Mouse (Mus musculus) liver, adult 2 months (tissue): ENCODE data around the gene Mthfd1. TPM values are rescaled to one million over a fixed set of nuclear protein-coding genes. Genes with fewer than 3 reads are reported as not detected.

Source experiments
- DNase-seq: peaks from one replicate; pipeline ENCODE4 v3.0.0-alpha.2; 2011; ENCODE audit warnings: low read depth, low spot score; ENCODE audit errors: extremely low read depth
- H3K27ac ChIP-seq: fragments of 200-500 bp; replicated peaks from 2 replicates; pipeline ENCODE4 v1.5.1; 2012; ENCODE audit warnings: low read depth, mild to moderate bottlenecking, control low read depth, inconsistent platforms, low read length; ENCODE audit not compliant: insufficient read depth
- H3K27me3 ChIP-seq: fragments of 200-500 bp; 2 replicates; pipeline ENCODE4 v1.6.1; 2012; ENCODE audit warnings: mild to moderate bottlenecking, moderate library complexity, low read length, inconsistent platforms; ENCODE audit not compliant: control insufficient read depth, insufficient read depth
- H3K36me3 ChIP-seq: fragments of 200-500 bp; 2 replicates; pipeline ENCODE4 v1.6.1; 2012; ENCODE audit warnings: low read length, inconsistent platforms; ENCODE audit not compliant: control insufficient read depth, insufficient read depth
- H3K4me1 ChIP-seq: fragments of 200-500 bp; 2 replicates; pipeline ENCODE4 v1.6.1; 2011; ENCODE audit warnings: low read length; ENCODE audit not compliant: control insufficient read depth, insufficient read depth
- H3K4me3 ChIP-seq: fragments of 200-500 bp; 2 replicates; pipeline ENCODE4 v1.5.1; 2011; ENCODE audit warnings: low read depth, mild to moderate bottlenecking, control low read depth, low read length, moderate library complexity; ENCODE audit not compliant: insufficient read depth
- H3K79me2 ChIP-seq: fragments of 200-500 bp; 2 replicates; pipeline ENCODE4 v1.6.1; 2012; ENCODE audit warnings: inconsistent platforms, mild to moderate bottlenecking, low read length, moderate library complexity; ENCODE audit not compliant: control insufficient read depth, insufficient read depth
- H3K9ac ChIP-seq: fragments of 200-500 bp; 2 replicates; pipeline ENCODE4 v1.6.1; 2012; ENCODE audit warnings: low read depth, mild to moderate bottlenecking, control low read depth, inconsistent platforms, low read length
- CTCF ChIP-seq: fragments of 200-500 bp; IDR thresholded peaks from 2 replicates; pipeline ENCODE4 v1.5.1; 2011; ENCODE audit warnings: low read depth, low read length, control low read depth
- POLR2A ChIP-seq: fragments of 200-500 bp; IDR thresholded peaks from 2 replicates; pipeline ENCODE4 v1.6.1; 2011; ENCODE audit warnings: low read length, control low read depth; ENCODE audit not compliant: insufficient read depth; ENCODE audit errors: extremely low read depth
- WGBS: fragments of 180-500 bp; shearing (Covaris S2); methylation state at CpG from one replicate; pipeline ENCODE4 v1.1.7; 2018; 5-methylcytosine and 5-hydroxymethylcytosine counted together
- polyA plus RNA-seq: library from polyadenylated mRNA; depleted of rRNA; stranded (reverse); fragments of >200 nt; gene quantifications from 2 replicates; pipeline ENCODE4 v1.2.3, GENCODE M21; 2012
- total RNA-seq: library from RNA; depleted of rRNA; stranded (reverse); fragments of >200 nt; gene quantifications from 2 replicates; pipeline ENCODE4 v1.2.3, GENCODE M21; 2014

Mthfd1 gene
- total and polyA plus RNA-seq, 2 experiments: 112 to 188 TPM

GRCm38 (mm10) chr12:76282532-76283173 is 27.6 kb downstream of the Mthfd1 start:
- Histone ChIP-seq H3K4me1 (peaks cover 21% of the 10 kb centered on the region), H3K9ac (no peak overlapping the region), H3K27me3 (no peaks in the 10 kb centered on the region), H3K79me2 (peaks cover 3% of the 10 kb centered on the region; the same call in 1 of the 2 replicates), H3K36me3 (peaks cover 50% of the 10 kb centered on the region), H3K4me3 (no peak overlapping the region), H3K27ac (peak overlapping the region; percentile 7; the same call in 1 of the 2 replicates)
- TF ChIP-seq CTCF: no peak
- no peak for TF ChIP-seq POLR2A
- no peak for DNase-seq
- 72% methylated on average over 17 of the region's 17 CpGs for WGBS

- Histone ChIP-seq H3K36me3 (peaks cover 54% of the 10 kb centered on the region), H3K79me2 (peaks cover 3% of the 10 kb centered on the region; the same call in 1 of the 2 replicates), H3K4me3 (no peak overlapping the region), H3K27me3 (no peaks in the 10 kb centered on the region), H3K27ac (no peak overlapping the region), H3K9ac (no peak overlapping the region), H3K4me1 (peaks cover 23% of the 10 kb centered on the region)
- DNase-seq: no peak
- TF ChIP-seq POLR2A (no peak), CTCF (no peak)
- WGBS: 95% methylated on average over 6 of the region's 6 CpGs
These were observed 30.3 kb downstream of the Mthfd1 start for GRCm38 (mm10) chr12:76285418-76285817.

GRCm38 (mm10) chr12:76287986-76288385 is 32.9 kb downstream of the Mthfd1 start:
- 85% methylated on average over 8 of the region's 8 CpGs for WGBS
- no peak overlapping the region for H3K4me3 ChIP-seq
- H3K9ac ChIP-seq: no peak overlapping the region
- DNase-seq: no peak
- H3K27ac ChIP-seq: no peak overlapping the region
- no peaks in the 10 kb centered on the region for H3K27me3 ChIP-seq
- H3K4me1 ChIP-seq: peaks cover 4% of the 10 kb centered on the region
- peaks cover 68% of the 10 kb centered on the region for H3K36me3 ChIP-seq
- H3K79me2 ChIP-seq: no peaks in the 10 kb centered on the region; the same call in 1 of the 2 replicates
- TF ChIP-seq POLR2A (no peak), CTCF (no peak)

GRCm38 (mm10) chr12:76288494-76288893 is 33.4 kb downstream of the Mthfd1 start:
- WGBS: 29% methylated on average over 5 of the region's 5 CpGs
- DNase-seq: peak; percentile 47
- no peak overlapping the region for H3K9ac ChIP-seq
- peaks cover 4% of the 10 kb centered on the region for H3K4me1 ChIP-seq
- TF ChIP-seq POLR2A (no peak), CTCF (no peak)
- peak overlapping the region; percentile 11 for H3K27ac ChIP-seq
- H3K4me3 ChIP-seq: no peak overlapping the region
- peaks cover 67% of the 10 kb centered on the region for H3K36me3 ChIP-seq
- H3K27me3 ChIP-seq: no peaks in the 10 kb centered on the region
- no peaks in the 10 kb centered on the region; the same call in 1 of the 2 replicates for H3K79me2 ChIP-seq

GRCm38 (mm10) chr12:76289428-76289827 is 34.3 kb downstream of the Mthfd1 start:
- Histone ChIP-seq H3K27me3 (no peaks in the 10 kb centered on the region), H3K4me3 (no peak overlapping the region), H3K79me2 (no peaks in the 10 kb centered on the region; the same call in 1 of the 2 replicates), H3K4me1 (peaks cover 4% of the 10 kb centered on the region), H3K9ac (no peak overlapping the region), H3K36me3 (peaks cover 67% of the 10 kb centered on the region), H3K27ac (peak overlapping the region; percentile 29; the same call in 1 of the 2 replicates)
- WGBS: 36% methylated on average over 12 of the region's 12 CpGs
- peak; percentile 75 for DNase-seq
- TF ChIP-seq POLR2A (no peak), CTCF (no peak)

- Histone ChIP-seq H3K79me2 (no peaks in the 10 kb centered on the region; the same call in 1 of the 2 replicates), H3K36me3 (peaks cover 66% of the 10 kb centered on the region), H3K27ac (no peak overlapping the region), H3K4me1 (peaks cover 4% of the 10 kb centered on the region), H3K27me3 (no peaks in the 10 kb centered on the region), H3K9ac (no peak overlapping the region), H3K4me3 (no peak overlapping the region)
- DNase-seq: no peak
- TF ChIP-seq POLR2A: no peak
- TF ChIP-seq CTCF: peak; percentile 48; the same call in 1 of the 2 replicates
- WGBS: 95% methylated on average over 2 of the region's 2 CpGs
These were observed 35.2 kb downstream of the Mthfd1 start for GRCm38 (mm10) chr12:76290271-76290670.
